Mouse (Mus musculus) liver, embryonic 12.5 days (tissue): ENCODE measurements around the gene Atrip. TPM values are rescaled to one million over a fixed set of nuclear protein-coding genes. Genes with fewer than 3 reads are reported as not detected.
A peak's percentile ranks its signal among the peaks of the same experiment; 100 is the strongest.

Source experiments
- ATAC-seq: fragments of 200-750 bp; cut with Nextera tagmentation; 2 replicates; pipeline ENCODE4 v1.8.0; 2017; ENCODE audit warnings: moderate number of reproducible peaks, mild to moderate bottlenecking, moderate library complexity
- H3K27ac ChIP-seq: fragments of 300-500 bp; sonication (generic); 2 replicates; pipeline ENCODE4 v1.5.1; 2016; ENCODE audit warnings: mild to moderate bottlenecking
- H3K27me3 ChIP-seq: fragments of 300-500 bp; sonication (generic); replicated peaks from 2 replicates; pipeline ENCODE4 v1.6.1; 2016; ENCODE audit warnings: mild to moderate bottlenecking, moderate library complexity
- H3K36me3 ChIP-seq: fragments of 300-500 bp; sonication (generic); 2 replicates; pipeline ENCODE4 v1.6.1; 2016; ENCODE audit warnings: mild to moderate bottlenecking, moderate library complexity
- H3K4me1 ChIP-seq: fragments of 300-500 bp; sonication (generic); 2 replicates; pipeline ENCODE4 v1.6.1; 2016
- H3K4me2 ChIP-seq: fragments of 300-500 bp; sonication (generic); 2 replicates; pipeline ENCODE4 v1.6.1; 2016; ENCODE audit warnings: mild to moderate bottlenecking, moderate library complexity
- H3K4me3 ChIP-seq: fragments of 300-500 bp; sonication (generic); 2 replicates; pipeline ENCODE4 v1.5.1; 2016; ENCODE audit warnings: mild to moderate bottlenecking, moderate library complexity
- H3K9ac ChIP-seq: fragments of 300-500 bp; sonication (generic); 2 replicates; pipeline ENCODE4 v1.6.1; 2016; ENCODE audit warnings: mild to moderate bottlenecking, moderate library complexity
- H3K9me3 ChIP-seq: fragments of 300-500 bp; sonication (generic); replicated peaks from 2 replicates; pipeline ENCODE4 v1.6.1; 2016; ENCODE audit warnings: mild to moderate bottlenecking, moderate library complexity
- WGBS: fragments of 180-500 bp; shearing (Covaris S2); methylation state at CpG from one replicate; pipeline ENCODE4 v1.1.7; 2016; ENCODE audit not compliant: insufficient replicate concordance; 5-methylcytosine and 5-hydroxymethylcytosine counted together
- polyA plus RNA-seq: library from polyadenylated mRNA; unstranded; fragments of >200 nt; fragmentation: Nextera tagmentation; extraction: Ambion mirVana; gene quantifications from 2 replicates; pipeline ENCODE4 v1.2.1, GENCODE M21; 2016

The Atrip gene
- polyA plus RNA-seq, 1 experiment from 2014 or later, result 18.6 TPM

DNA sequence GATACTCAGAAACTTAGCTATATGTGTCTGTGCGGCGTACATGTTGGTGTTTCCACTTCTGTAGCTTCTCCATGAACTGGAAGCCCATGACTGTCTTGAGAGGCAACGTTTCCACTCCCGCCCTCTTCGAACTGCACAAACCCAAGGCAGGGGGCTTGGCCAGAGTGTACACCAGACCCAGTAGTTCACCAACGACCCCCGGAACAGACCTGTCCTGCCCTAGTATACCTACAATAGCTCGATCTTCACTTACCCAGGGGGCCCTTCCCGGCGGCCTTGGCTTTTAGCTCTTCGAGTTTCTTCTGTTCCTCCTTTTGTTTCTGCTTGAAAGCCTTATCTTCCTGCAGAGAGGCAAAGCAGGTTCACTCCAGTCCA, 7.8 kb upstream of the Atrip start:
- H3K27ac ChIP-seq, result peak overlapping the region; percentile 78
- H3K36me3 ChIP-seq, result peaks cover 36% of the 10 kb centered on the region
- peak overlapping the region; percentile 88 for H3K9ac ChIP-seq
- peak overlapping the region; percentile 85 for H3K4me2 ChIP-seq
- peaks cover 32% of the 10 kb centered on the region for H3K4me1 ChIP-seq
- H3K27me3 ChIP-seq, result no peaks in the 10 kb centered on the region
- H3K9me3 ChIP-seq, result no peaks in the 10 kb centered on the region
- ATAC-seq, result peak; percentile 26
- WGBS, result 4% methylated on average over 11 of the region's 11 CpGs
- H3K4me3 ChIP-seq, result peak overlapping the region; percentile 84

- Histone ChIP-seq H3K4me3 (peak overlapping the region; percentile 84), H3K27ac (no peak overlapping the region; the same call in 1 of the 2 replicates), H3K4me1 (peaks cover 33% of the 10 kb centered on the region), H3K4me2 (peak overlapping the region; percentile 85), H3K9me3 (no peaks in the 10 kb centered on the region), H3K27me3 (no peaks in the 10 kb centered on the region), H3K9ac (no peak overlapping the region), H3K36me3 (peaks cover 36% of the 10 kb centered on the region)
- no peak for ATAC-seq
- WGBS, result 87% methylated on average over 3 of the region's 3 CpGs
Observed at GRCm38 (mm10) chr9:109080516-109080915, 6.6 kb upstream of the Atrip start.

DNA sequence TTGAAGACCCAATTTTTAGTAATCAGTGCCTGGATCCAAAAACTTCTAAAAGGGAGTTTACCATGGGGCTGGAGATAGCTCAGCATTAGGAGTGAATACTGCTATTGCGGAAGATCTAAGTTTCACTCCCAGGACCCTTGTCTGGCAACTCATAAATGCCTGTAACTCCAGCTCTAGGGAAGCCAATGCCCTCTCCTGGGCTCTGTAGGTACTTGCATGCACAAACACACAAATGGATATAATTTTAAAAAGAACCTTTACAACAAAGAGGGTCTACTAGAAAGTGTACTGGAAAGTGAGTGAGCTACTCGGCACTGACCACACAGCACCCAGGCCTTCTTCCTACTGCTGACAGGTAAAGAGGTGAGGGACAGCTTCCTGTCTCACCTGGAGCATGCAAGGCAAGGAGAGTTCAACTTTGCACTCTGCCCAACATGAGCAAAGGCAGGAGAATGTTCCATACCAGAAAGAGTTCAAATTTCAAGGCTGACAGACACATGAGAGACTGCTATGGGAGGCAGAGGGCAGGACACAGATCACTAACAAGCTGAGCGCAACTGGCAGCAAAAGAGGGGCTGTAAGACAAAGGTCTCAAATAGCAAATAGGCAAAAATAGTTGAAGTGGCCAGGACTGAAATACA, 5.7 kb downstream of the Atrip start:
- whole genome bisulfite sequencing, result 88% methylated on average over 3 of the region's 3 CpGs
- Histone ChIP-seq H3K27ac (no peak overlapping the region), H3K4me1 (peaks cover 20% of the 10 kb centered on the region), H3K4me3 (no peak overlapping the region), H3K27me3 (no peaks in the 10 kb centered on the region), H3K9me3 (no peaks in the 10 kb centered on the region), H3K36me3 (peaks cover 85% of the 10 kb centered on the region), H3K9ac (no peak overlapping the region), H3K4me2 (no peak overlapping the region)
- ATAC-seq, result no peak

DNA sequence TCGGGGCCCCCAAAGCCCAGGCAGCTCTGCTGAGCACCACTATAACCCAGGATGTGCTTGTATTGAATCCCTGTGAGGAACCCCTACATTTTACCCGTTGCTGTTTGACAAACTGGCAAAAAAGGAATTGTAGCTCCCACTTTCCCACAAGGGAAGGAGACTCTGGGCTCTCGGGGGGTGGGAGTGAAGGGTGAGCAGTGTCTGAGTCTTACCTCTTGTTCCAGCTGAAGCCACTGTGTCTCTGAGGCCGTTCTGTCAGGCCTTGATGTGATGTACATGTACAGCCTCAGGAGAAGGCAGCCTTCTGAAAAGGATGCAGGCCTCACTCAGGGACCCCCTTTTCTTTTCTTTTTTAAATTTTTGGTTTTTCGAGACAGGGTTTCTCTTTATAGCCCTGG, 13.0 kb downstream of the Atrip start:
- H3K4me2 ChIP-seq, result no peak overlapping the region
- no peak overlapping the region for H3K4me3 ChIP-seq
- no peak overlapping the region for H3K27ac ChIP-seq
- H3K27me3 ChIP-seq, result no peaks in the 10 kb centered on the region
- no peak for ATAC-seq
- H3K36me3 ChIP-seq, result peaks cover 81% of the 10 kb centered on the region
- 78% methylated on average over 5 of the region's 5 CpGs for WGBS
- no peaks in the 10 kb centered on the region for H3K9me3 ChIP-seq
- peaks cover 30% of the 10 kb centered on the region for H3K4me1 ChIP-seq
- H3K9ac ChIP-seq, result no peak overlapping the region

- H3K4me2 ChIP-seq, result peak overlapping the region; percentile 82; the same call in 1 of the 2 replicates
- no peaks in the 10 kb centered on the region for H3K27me3 ChIP-seq
- peaks cover 76% of the 10 kb centered on the region for H3K36me3 ChIP-seq
- no peaks in the 10 kb centered on the region for H3K9me3 ChIP-seq
- H3K4me3 ChIP-seq, result no peak overlapping the region
- no peak for ATAC-seq
- H3K9ac ChIP-seq, result no peak overlapping the region
- WGBS, result 87% methylated on average over 16 of the region's 16 CpGs
- peak overlapping the region; percentile 90 for H3K27ac ChIP-seq
- peaks cover 36% of the 10 kb centered on the region for H3K4me1 ChIP-seq
Observed at GRCm38 (mm10) chr9:109060184-109060897, 13.6 kb downstream of the Atrip start.

GRCm38 (mm10) chr9:109059136-109059903, 14.6 kb downstream of the Atrip start, which contains the start of gene Trex1:
TSS of gene Trex1 (minus strand) at chr9:109059734.
- 4% methylated on average over 15 of the region's 15 CpGs for WGBS
- H3K36me3 ChIP-seq, result peaks cover 66% of the 10 kb centered on the region

GRCm38 (mm10) chr9:109058006-109058765, 15.7 kb downstream of the Atrip start:
- Histone ChIP-seq H3K9ac (peak overlapping the region; percentile 68), H3K4me1 (peaks cover 47% of the 10 kb centered on the region), H3K9me3 (no peaks in the 10 kb centered on the region), H3K27me3 (no peaks in the 10 kb centered on the region), H3K36me3 (peaks cover 54% of the 10 kb centered on the region), H3K27ac (peak overlapping the region; percentile 90), H3K4me2 (peak overlapping the region; percentile 82), H3K4me3 (peak overlapping the region; percentile 59)
- 86% methylated on average over 19 of the region's 19 CpGs for WGBS
- no peak for ATAC-seq

More at GRCm38 (mm10) chr9:109059136-109059903, 14.6 kb downstream of the Atrip start, which contains the start of gene Trex1:
- Histone ChIP-seq H3K9me3 (no peaks in the 10 kb centered on the region), H3K4me2 (peak within 1 kb of the TSS; percentile 82), H3K4me1 (peaks cover 46% of the 10 kb centered on the region), H3K27ac (peak within 1 kb of the TSS; percentile 90), H3K9ac (peak within 1 kb of the TSS; percentile 68), H3K27me3 (no peaks in the 10 kb centered on the region), H3K4me3 (peak within 1 kb of the TSS; percentile 59)
- ATAC-seq, result peak; percentile 96

DNA sequence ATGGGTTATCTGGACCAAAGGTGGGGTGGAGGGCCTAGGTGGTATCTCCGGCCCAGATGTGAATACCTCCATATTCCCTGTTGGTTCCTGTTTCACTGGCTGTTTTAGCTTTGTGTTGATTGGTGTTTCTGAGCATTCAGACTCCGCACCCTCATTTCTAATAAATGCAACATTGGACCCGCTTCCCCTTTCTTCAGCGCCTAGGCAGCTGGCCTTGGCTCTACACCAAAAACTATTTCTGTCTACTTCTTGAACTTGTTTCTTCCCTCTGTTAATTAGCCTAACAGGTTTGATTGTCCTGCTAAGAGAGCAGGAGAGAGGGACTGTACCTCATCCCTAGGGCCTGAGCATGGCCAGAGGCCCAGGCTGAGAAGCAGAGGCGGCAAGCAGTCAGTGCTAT, 16.4 kb downstream of the Atrip start:
- Histone ChIP-seq H3K4me2 (no peak overlapping the region), H3K36me3 (peaks cover 48% of the 10 kb centered on the region), H3K27ac (0 out of 2 replicates have a peak overlapping the region, but pooled peaks have one; percentile 90), H3K27me3 (no peaks in the 10 kb centered on the region), H3K4me3 (no peak overlapping the region), H3K9me3 (no peaks in the 10 kb centered on the region), H3K9ac (no peak overlapping the region), H3K4me1 (peaks cover 47% of the 10 kb centered on the region)
- WGBS, result 84% methylated on average over 5 of the region's 5 CpGs
- no peak for ATAC-seq

- H3K36me3 ChIP-seq, result peaks cover 42% of the 10 kb centered on the region
- H3K4me3 ChIP-seq, result no peak overlapping the region
- H3K27me3 ChIP-seq, result no peaks in the 10 kb centered on the region
- no peaks in the 10 kb centered on the region for H3K9me3 ChIP-seq
- peaks cover 47% of the 10 kb centered on the region for H3K4me1 ChIP-seq
- H3K4me2 ChIP-seq, result no peak overlapping the region
- H3K9ac ChIP-seq, result no peak overlapping the region
- ATAC-seq, result no peak
- no peak overlapping the region; the same call in 1 of the 2 replicates for H3K27ac ChIP-seq
- whole genome bisulfite sequencing, result 85% methylated on average over 4 of the region's 4 CpGs
Observed at GRCm38 (mm10) chr9:109056916-109057315, 17.0 kb downstream of the Atrip start.

DNA sequence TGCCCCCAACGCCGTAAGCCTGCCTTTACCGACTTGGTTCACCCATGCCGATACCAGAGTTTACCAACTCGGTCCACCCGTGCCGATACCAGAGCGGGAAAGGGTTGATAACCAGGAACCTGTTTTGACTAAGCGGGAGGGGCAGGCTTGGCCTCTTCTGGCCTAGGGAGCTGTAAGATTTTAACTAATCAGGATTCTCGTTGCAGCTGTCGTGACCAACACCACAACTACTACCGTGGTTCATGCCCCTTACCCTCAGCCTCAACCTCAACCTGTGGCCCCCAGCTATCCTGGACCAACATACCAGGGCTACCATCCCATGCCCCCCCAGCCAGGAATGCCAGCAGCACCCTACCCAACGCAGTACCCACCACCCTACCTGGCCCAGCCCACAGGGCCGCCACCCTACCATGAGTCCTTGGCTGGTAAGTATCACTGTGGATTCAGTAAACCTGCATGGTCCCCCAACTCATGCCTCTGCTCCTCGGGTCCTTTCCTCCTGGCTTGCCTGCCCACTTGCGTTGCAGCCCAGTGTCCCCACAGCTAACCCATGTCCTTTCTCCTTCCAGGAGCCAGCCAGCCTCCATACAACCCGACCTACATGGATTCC, 17.7 kb downstream of the Atrip start:
- Histone ChIP-seq H3K27ac (no peak overlapping the region), H3K9me3 (no peaks in the 10 kb centered on the region), H3K36me3 (peaks cover 38% of the 10 kb centered on the region), H3K4me3 (no peak overlapping the region), H3K4me1 (peaks cover 52% of the 10 kb centered on the region), H3K4me2 (no peak overlapping the region), H3K27me3 (no peaks in the 10 kb centered on the region), H3K9ac (no peak overlapping the region)
- 83% methylated on average over 17 of the region's 17 CpGs for WGBS
- no peak for ATAC-seq
